Mouse (Mus musculus): ENCODE data around the gene Aqp7. TPM values are rescaled to one million over a fixed set of nuclear protein-coding genes. Genes with fewer than 3 reads are reported as not detected.
A peak's percentile ranks its signal among the peaks of the same experiment; 100 is the strongest.

Aqp7 gene
- polyA plus RNA-seq, 1 experiment from 2014 or later = not detected

DNA sequence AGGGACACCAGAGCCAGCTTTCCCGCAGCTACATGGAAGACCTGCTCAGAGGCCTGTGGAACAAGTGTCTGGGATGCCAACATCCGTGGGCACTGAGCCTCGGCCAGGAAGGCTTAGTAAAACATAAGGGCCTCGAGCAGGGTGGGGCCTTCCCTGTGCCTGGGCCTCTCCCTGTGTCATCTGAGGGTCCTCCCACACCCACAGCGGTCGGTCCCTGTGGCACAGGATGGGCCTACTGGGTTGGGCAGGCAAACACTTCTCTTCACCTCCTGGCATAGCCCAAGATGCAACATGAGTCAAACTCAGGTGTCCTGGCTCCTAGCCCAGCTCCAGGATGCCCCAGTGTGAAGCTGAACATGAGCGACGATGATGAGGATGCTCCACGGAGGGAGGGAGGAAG lies 9.4 kb upstream of the Aqp7 start:
- no peak for ATAC-seq (ENCODE audit: insufficient number of reproducible peaks, low FRiP score)

GRCm38 (mm10) chr4:41056742-41057332 lies 8.9 kb upstream of the Aqp7 start:
- ATAC-seq (ENCODE audit: insufficient number of reproducible peaks, low FRiP score) = no peak

More for the DNA sequence above, 9.4 kb upstream of the Aqp7 start:
- Histone ChIP-seq H3K36me3 (no peaks in the 10 kb centered on the region), H3K9ac (no peak overlapping the region), H3K9me3 (replicated peaks) (no peaks in the 10 kb centered on the region), H3K4me1 (replicated peaks) (peaks cover 25% of the 10 kb centered on the region), H3K27me3 (replicated peaks) (peaks cover 12% of the 10 kb centered on the region; the same call in 1 of the 2 replicates), H3K27ac (ENCODE audit: poor library complexity, severe bottlenecking) (no peak overlapping the region), H3K4me2 (no peak overlapping the region), H3K4me3 (no peak overlapping the region)
- 64% methylated on average over 7 of the region's 9 CpGs for WGBS

GRCm38 (mm10) chr4:41056253-41056652 lies 8.3 kb upstream of the Aqp7 start:
- Histone ChIP-seq H3K9ac (no peak overlapping the region), H3K36me3 (no peaks in the 10 kb centered on the region), H3K4me3 (no peak overlapping the region), H3K9me3 (replicated peaks) (no peaks in the 10 kb centered on the region), H3K4me1 (replicated peaks) (peaks cover 25% of the 10 kb centered on the region), H3K27me3 (replicated peaks) (0 out of 2 replicates have a peak, but pooled peaks cover 6% of the 10 kb centered on the region), H3K27ac (ENCODE audit: poor library complexity, severe bottlenecking) (no peak overlapping the region), H3K4me2 (no peak overlapping the region)
- WGBS = 24% methylated on average over 1 of the region's 1 CpGs
- ATAC-seq (ENCODE audit: insufficient number of reproducible peaks, low FRiP score) = no peak

More at GRCm38 (mm10) chr4:41056742-41057332, 8.9 kb upstream of the Aqp7 start:
- no peaks in the 10 kb centered on the region for H3K9me3 ChIP-seq (replicated peaks)
- no peak overlapping the region for H3K4me2 ChIP-seq
- H3K4me3 ChIP-seq = no peak overlapping the region
- peaks cover 25% of the 10 kb centered on the region for H3K4me1 ChIP-seq (replicated peaks)
- no peak overlapping the region for H3K27ac ChIP-seq (ENCODE audit: poor library complexity, severe bottlenecking)
- no peak overlapping the region for H3K9ac ChIP-seq
- 53% methylated on average over 7 of the region's 7 CpGs for WGBS
- H3K36me3 ChIP-seq = no peaks in the 10 kb centered on the region
- peaks cover 8% of the 10 kb centered on the region; the same call in 1 of the 2 replicates for H3K27me3 ChIP-seq (replicated peaks)

DNA sequence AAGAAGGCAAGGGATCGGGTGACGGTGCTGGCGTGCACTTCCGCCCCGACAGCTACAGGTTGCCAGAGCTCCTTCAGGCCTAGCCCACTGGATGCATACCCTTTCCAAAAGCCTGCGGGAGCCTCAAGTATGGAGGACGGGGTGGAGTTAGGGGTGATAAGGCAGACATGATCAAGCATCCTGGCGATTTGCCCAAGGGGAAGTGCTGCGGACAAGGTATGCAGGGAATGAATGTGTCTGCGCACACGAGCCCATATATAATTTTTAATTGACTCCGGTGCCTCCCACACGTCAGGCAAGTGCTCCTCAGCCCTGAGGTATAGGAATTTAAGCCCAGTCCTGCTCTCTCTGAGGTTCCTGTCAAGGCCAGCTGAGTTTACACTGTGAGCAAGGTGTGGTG lies 7.2 kb upstream of the Aqp7 start:
- Histone ChIP-seq H3K4me1 (replicated peaks) (peaks cover 28% of the 10 kb centered on the region), H3K27me3 (replicated peaks) (0 out of 2 replicates have a peak, but pooled peaks cover 3% of the 10 kb centered on the region), H3K4me3 (no peak overlapping the region), H3K9me3 (replicated peaks) (no peaks in the 10 kb centered on the region), H3K9ac (no peak overlapping the region), H3K36me3 (no peaks in the 10 kb centered on the region), H3K4me2 (peak overlapping the region; percentile 44), H3K27ac (ENCODE audit: poor library complexity, severe bottlenecking) (peak overlapping the region; percentile 6; the same call in 1 of the 2 replicates)
- ATAC-seq (ENCODE audit: insufficient number of reproducible peaks, low FRiP score) = peak; percentile 40; the same call in 1 of the 2 replicates
- WGBS = 32% methylated on average over 13 of the region's 13 CpGs

DNA sequence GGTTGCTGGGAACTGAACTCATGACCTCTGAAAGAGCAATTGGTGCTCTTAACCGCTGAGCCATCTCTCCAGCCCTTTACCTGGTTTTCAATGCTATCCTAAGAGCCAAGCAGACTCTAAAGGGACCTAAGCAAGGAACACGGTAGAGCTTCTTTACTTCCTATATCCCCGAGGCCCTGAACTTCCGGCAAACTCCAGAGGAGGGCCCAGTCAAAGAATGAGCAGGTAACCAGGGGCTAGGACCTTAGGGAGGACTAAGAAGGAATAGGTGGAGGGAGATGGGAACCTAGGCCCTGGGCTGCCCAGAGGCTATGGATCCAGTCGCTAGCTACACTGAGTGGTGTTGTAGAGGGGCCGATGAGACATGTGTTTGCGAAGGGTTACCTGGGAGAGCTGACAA lies 3.8 kb upstream of the Aqp7 start:
- Histone ChIP-seq H3K27me3 (replicated peaks) (no peaks in the 10 kb centered on the region), H3K4me3 (no peak overlapping the region), H3K4me1 (replicated peaks) (peaks cover 43% of the 10 kb centered on the region), H3K9ac (no peak overlapping the region), H3K4me2 (no peak overlapping the region), H3K36me3 (no peaks in the 10 kb centered on the region), H3K27ac (ENCODE audit: poor library complexity, severe bottlenecking) (no peak overlapping the region), H3K9me3 (replicated peaks) (no peaks in the 10 kb centered on the region)
- no peak for ATAC-seq (ENCODE audit: insufficient number of reproducible peaks, low FRiP score)
- WGBS = 78% methylated on average over 7 of the region's 7 CpGs

GRCm38 (mm10) chr4:41050726-41051675 lies 3.1 kb upstream of the Aqp7 start:
- no peak overlapping the region for H3K27ac ChIP-seq (ENCODE audit: poor library complexity, severe bottlenecking)
- H3K27me3 ChIP-seq (replicated peaks) = no peaks in the 10 kb centered on the region
- H3K9ac ChIP-seq = no peak overlapping the region
- no peaks in the 10 kb centered on the region for H3K9me3 ChIP-seq (replicated peaks)
- no peak for ATAC-seq (ENCODE audit: insufficient number of reproducible peaks, low FRiP score)
- H3K36me3 ChIP-seq = no peaks in the 10 kb centered on the region
- H3K4me2 ChIP-seq = peak overlapping the region; percentile 53
- H3K4me3 ChIP-seq = no peak overlapping the region; the same call in 1 of the 2 replicates
- 33% methylated on average over 16 of the region's 16 CpGs for WGBS
- peaks cover 44% of the 10 kb centered on the region for H3K4me1 ChIP-seq (replicated peaks)

- no peak overlapping the region for H3K4me3 ChIP-seq
- H3K27ac ChIP-seq (ENCODE audit: poor library complexity, severe bottlenecking) = no peak overlapping the region
- H3K4me2 ChIP-seq = no peak overlapping the region
- peaks cover 31% of the 10 kb centered on the region for H3K4me1 ChIP-seq (replicated peaks)
- H3K9ac ChIP-seq = no peak overlapping the region
- WGBS = 48% methylated on average over 2 of the region's 2 CpGs
- ATAC-seq (ENCODE audit: insufficient number of reproducible peaks, low FRiP score) = no peak
- H3K27me3 ChIP-seq (replicated peaks) = no peaks in the 10 kb centered on the region
- H3K9me3 ChIP-seq (replicated peaks) = no peaks in the 10 kb centered on the region
- no peaks in the 10 kb centered on the region for H3K36me3 ChIP-seq
Observed at GRCm38 (mm10) chr4:41048926-41049325, 987 bp upstream of the Aqp7 start.

DNA sequence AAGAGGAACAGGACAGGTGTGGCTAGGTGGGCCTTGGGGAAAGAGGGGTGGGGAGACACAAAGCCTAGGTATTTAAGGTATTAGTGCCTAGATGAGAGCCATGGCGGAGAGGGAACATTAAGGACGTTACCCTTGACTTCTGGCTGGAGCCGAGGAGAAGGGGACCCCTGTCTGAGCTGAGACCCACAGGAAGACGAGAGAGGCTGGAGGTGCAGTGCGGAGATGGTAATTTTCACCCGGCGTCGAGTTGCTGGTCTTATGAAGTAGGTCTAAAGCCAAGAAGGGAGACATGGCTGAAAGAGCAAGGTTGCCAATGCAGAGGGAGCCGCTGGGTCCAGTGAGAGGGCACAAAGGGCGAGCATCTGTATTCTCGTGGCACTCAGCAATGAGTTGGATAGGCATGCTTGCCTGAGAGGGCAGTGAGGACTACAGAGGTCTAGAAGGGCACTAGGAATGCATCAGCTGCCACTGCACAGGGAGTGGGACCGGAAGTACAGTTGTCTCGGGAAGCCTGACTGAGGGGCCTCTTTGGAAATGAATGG lies 1.6 kb downstream of the Aqp7 start:
- H3K4me3 ChIP-seq = no peak overlapping the region
- H3K9me3 ChIP-seq (replicated peaks) = no peaks in the 10 kb centered on the region
- no peak overlapping the region for H3K4me2 ChIP-seq
- 70% methylated on average over 13 of the region's 13 CpGs for WGBS
- ATAC-seq (ENCODE audit: insufficient number of reproducible peaks, low FRiP score) = no peak
- no peaks in the 10 kb centered on the region for H3K27me3 ChIP-seq (replicated peaks)
- no peak overlapping the region for H3K27ac ChIP-seq (ENCODE audit: poor library complexity, severe bottlenecking)
- peaks cover 31% of the 10 kb centered on the region for H3K4me1 ChIP-seq (replicated peaks)
- H3K9ac ChIP-seq = no peak overlapping the region
- no peaks in the 10 kb centered on the region for H3K36me3 ChIP-seq

DNA sequence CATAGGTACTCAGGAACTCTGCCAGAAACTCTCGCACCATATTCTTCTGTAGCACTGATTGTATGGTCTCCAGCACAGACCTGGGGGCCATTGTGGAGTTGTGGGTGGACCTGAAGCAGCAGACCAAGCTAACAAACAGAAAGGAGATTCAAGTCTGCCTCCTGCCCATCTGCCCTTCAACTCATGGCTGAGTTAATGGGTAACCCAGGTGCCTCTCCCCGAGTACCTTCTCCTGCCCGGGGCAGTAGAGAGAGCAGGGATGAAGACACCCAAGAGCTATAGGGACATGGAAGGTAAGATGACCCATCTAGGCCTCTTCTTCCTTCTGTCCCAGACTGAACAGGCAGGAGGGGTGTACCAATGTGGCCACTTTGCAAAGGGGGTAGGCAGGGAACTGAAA lies 2.7 kb downstream of the Aqp7 start:
- no peak overlapping the region for H3K9ac ChIP-seq
- 85% methylated on average over 3 of the region's 3 CpGs for WGBS
- no peaks in the 10 kb centered on the region for H3K27me3 ChIP-seq (replicated peaks)
- ATAC-seq (ENCODE audit: insufficient number of reproducible peaks, low FRiP score) = no peak
- peaks cover 28% of the 10 kb centered on the region for H3K4me1 ChIP-seq (replicated peaks)
- H3K4me2 ChIP-seq = no peak overlapping the region
- H3K27ac ChIP-seq (ENCODE audit: poor library complexity, severe bottlenecking) = no peak overlapping the region
- no peaks in the 10 kb centered on the region for H3K36me3 ChIP-seq
- H3K9me3 ChIP-seq (replicated peaks) = no peaks in the 10 kb centered on the region
- no peak overlapping the region for H3K4me3 ChIP-seq

GRCm38 (mm10) chr4:41043961-41044360 lies 4.0 kb downstream of the Aqp7 start:
- no peak overlapping the region for H3K9ac ChIP-seq
- 80% methylated on average over 5 of the region's 5 CpGs for WGBS
- no peak overlapping the region for H3K4me3 ChIP-seq
- H3K4me2 ChIP-seq = no peak overlapping the region
- no peak overlapping the region for H3K27ac ChIP-seq (ENCODE audit: poor library complexity, severe bottlenecking)
- H3K4me1 ChIP-seq (replicated peaks) = peaks cover 24% of the 10 kb centered on the region
- H3K36me3 ChIP-seq = no peaks in the 10 kb centered on the region
- no peaks in the 10 kb centered on the region for H3K9me3 ChIP-seq (replicated peaks)
- ATAC-seq (ENCODE audit: insufficient number of reproducible peaks, low FRiP score) = no peak
- H3K27me3 ChIP-seq (replicated peaks) = no peaks in the 10 kb centered on the region

GRCm38 (mm10) chr4:41042880-41043279 lies 5.1 kb downstream of the Aqp7 start:
- Histone ChIP-seq H3K4me1 (replicated peaks) (peaks cover 23% of the 10 kb centered on the region), H3K4me3 (no peak overlapping the region), H3K9me3 (replicated peaks) (no peaks in the 10 kb centered on the region), H3K27me3 (replicated peaks) (no peaks in the 10 kb centered on the region), H3K9ac (no peak overlapping the region), H3K27ac (ENCODE audit: poor library complexity, severe bottlenecking) (no peak overlapping the region), H3K4me2 (no peak overlapping the region), H3K36me3 (no peaks in the 10 kb centered on the region)
- WGBS = 80% methylated on average over 12 of the region's 12 CpGs
- ATAC-seq (ENCODE audit: insufficient number of reproducible peaks, low FRiP score) = no peak

Measured in heart, embryonic 12.5 days (tissue).